Mouse (Mus musculus): ENCODE measurements around the gene Psme4.

Psme4 gene

DNA sequence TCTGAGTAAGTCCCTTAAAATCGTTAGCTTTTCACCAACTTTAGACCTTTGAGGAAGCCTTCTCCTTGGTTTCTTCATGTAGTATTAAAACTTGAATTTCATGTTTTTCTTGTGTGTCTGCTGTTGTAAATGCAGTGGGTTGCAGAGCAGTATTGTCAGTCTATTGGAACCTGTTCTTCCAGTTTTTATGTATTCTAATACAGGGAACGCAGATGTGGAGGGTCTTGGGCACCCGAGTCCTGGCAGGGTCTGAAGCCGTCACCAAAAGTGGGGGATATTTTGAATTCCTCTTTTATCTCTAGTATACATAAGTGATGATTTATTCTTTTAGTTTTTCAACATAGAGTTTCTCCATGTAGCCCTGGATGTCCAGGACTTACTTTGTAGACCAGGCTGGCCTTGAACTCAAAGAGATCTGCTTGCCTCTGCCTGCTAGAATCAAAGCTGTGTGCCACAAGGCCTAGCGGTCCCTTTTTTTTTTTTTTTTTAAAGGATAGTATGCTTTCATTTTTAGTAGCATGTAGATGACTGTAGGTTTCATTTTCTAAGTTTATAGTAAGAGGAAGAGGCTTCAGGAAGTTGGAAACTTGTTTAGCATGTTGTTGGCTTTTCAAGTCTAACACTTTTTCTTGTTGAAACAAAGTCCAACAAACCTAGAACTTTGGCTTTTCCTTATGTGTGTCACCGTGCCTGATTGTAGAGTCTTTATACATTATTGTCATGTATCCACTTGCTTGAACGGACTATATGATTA is 14.9 kb downstream of the Psme4 start:
- no peak for DNase-seq

DNA sequence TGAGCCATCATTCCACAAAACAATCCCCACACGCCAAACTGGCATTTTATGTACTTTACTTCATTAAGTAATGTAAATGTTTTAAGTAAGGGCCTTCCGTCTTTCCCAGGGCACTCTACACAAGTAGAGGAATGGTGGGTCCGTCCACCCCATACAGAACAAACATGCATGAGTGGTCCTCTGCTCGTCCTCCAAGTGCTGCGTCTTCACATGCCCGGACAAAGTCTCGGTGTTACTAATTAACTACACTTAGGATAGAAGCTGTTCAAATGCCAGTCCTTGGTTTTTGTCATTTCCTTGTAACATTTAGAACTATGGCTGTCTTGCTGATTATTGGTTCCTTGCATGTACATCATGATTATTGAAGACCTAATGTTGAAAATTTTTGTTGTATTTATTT is 21.2 kb downstream of the Psme4 start:
- no peak for DNase-seq

DNA sequence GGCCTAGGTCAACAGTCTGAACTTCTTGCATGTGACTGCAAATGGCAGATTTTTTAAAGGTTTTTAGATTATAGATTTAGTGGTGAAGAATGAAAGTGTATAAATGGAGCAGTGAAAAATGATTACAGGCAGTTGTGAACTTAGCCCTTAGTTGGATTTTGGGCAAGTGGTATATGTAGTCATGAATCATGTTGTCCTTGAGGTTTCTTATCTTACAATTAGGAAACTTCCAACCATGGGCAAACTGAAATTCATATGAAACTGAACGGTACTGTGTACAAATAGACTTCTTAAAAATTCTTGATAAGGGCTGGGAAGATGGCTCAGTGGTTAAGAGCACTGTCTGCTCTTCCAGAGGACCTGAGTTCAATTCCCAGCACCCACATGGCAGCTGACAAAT is 22.2 kb downstream of the Psme4 start:
- DNase-seq = no peak

DNA sequence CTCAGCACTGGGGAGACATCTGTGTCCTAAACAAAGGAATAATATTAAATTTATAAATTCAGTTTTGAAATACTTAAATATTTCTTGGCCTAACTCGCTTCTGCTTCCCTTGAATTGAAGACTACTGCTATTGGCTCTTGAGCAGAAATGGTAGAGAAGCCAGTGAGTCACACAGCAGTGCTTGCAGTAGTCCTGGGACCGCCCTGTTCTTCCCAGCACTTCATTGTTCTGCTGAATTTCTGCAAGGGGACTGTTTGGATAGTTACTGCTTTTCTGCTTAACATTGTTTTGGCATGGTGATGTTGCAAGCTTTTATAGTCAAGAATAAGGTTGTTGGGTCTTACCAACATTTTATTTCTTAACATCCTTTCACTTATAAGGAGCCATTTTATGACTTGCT is 25.7 kb downstream of the Psme4 start:
- DNase-seq = no peak

- DNase-seq = no peak
Observed at GRCm38 (mm10) chr11:30799496-30799895, 28.0 kb downstream of the Psme4 start.

DNA sequence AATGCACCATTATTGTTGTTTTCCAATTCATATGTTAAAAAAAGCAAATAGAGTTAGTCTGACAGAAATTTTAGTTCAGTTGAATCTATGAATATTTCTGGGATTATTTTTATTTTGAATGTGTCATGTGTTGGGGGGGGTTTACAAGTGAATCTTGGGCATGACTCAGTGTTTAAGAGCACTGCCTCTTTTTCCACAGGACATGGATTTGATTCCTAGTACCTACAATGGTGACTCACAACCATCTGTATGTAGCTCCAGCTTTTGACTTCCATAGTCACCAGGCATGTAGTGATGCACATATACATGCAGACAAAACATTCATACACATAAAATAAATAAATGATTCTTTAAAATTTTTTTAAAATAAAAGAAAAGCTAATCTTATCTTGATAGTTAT is 28.6 kb downstream of the Psme4 start:
- DNase-seq = no peak

DNA sequence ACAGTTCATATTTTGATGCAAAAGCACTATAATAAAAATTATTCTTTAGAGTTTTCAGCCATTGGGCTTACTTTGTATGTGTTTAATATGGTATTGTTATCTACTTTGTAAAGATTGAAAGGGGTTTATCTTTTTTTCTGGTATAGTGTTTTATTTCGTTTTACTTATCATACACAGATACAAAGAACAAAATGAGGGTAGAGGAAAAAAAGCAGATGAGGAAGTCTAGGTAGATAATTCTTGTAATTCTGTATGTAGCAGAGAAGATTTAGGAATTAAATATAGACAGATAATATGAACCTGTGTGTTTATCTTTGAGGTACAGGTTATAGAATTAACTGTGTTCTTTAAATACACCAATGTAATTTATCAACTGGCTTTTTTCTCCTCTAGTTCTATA is 30.9 kb downstream of the Psme4 start:
- no peak for DNase-seq

DNA sequence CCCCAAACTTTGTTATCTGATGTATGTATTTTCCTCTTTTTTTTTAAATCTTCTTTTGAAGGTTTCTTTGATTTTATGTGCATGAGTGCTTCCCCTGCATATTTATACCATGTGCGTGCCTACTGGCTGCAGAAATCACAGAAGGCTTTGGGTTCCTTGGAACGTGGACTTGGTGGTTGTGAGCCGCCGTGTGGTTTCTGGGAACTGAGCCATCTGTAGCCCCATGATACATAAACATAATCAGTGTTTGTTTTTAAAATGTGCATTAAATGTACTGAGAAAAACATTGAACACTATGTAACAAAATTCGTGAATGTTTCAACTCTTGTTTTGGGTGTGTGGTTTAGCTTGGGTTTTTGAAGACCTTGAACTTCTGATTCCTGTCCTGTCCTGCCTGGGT is 49.6 kb downstream of the Psme4 start:
- no peak for DNase-seq

GRCm38 (mm10) chr11:30838793-30839192 is 67.3 kb downstream of the Psme4 start:
- no peak for DNase-seq

DNA sequence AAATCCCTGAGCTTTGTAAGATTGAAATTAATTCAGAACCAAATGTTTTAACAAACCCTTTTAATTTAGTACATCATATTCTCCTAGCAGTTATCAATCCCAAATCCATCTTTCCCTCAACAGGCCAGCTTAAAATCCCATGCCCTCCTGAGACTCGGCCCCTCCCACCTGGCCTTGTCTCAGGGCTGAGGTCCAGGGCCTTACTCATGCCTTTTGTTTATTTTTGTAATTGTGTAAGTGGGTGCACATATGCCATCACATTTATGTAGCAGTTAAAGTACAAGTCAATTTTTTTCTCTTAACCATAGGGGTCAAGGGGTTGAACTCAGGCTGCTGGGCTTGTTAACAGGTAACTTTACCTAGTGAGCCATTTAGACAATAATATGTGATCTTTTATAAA is 72.8 kb downstream of the Psme4 start:
- no peak for DNase-seq

DNA sequence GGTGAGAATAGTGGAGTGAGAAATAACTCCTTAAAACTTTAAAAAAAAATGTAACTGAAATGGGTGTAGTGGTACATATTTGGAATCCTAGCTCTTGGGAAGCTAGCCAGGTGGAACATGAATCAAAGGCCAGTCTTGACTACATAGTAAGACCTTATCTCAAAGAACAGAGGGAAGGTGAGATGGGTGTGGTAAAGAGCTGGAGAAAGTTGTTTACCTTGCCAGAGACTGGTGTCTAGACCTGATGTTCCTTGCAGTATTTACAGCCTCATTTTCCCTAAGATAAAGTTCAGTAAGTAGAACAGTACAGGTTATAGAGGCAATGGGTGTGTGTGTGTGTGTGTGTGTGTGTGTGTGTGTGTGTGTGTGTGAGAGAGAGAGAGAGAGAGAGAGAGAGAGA is 100.9 kb downstream of the Psme4 start:
- no peak for DNase-seq

- peak; percentile 83 for DNase-seq
Observed at GRCm38 (mm10) chr11:30885171-30885871, 113.8 kb downstream of the Psme4 start, which contains the start of the genes Gpr75 and Asb3. Gene Gpr75 (plus strand): TSS chr11:30885358. Gene Asb3 (plus strand): TSS chr11:30885416.

DNA sequence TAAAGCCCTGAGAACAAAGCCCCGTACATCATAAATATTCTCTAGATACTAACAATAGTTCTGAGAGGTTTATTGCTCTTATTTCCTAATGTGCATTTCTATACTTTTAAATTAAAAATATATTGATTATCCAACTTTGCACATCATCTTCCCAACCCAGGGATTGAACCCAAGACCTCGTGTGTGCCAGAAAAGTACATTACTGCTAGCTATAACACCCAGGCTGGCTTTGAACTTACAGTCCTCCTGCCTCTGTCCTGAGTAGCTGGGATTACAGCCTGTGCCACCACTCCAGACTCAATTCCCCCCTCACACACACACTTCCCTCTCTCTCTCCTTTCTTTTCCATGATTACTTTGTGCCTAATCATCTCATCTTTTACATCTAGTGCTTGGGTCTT is 116.6 kb downstream of the Psme4 start:
- DNase-seq = no peak

- no peak for DNase-seq
Observed at GRCm38 (mm10) chr11:30896201-30896600, 124.7 kb downstream of the Psme4 start.

DNA sequence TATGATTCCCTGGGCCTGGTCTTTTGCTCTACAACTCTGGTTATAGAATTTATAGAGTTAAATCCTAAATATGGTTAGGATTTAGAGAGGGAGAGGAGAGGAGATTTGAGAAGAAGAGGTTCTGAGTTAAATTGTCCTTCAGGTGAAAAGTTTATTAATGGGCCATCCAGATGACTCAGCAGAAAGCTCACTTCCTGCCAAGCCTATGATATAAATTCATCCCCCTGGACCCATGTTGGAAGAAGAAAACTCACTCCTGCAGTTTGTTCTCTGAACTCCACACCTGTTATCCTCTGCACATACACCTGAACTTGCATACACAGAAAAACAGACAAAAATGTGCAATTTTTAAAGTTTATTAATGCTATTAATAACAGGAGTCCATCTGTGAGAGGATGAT is 127.8 kb downstream of the Psme4 start:
- no peak for DNase-seq

DNA sequence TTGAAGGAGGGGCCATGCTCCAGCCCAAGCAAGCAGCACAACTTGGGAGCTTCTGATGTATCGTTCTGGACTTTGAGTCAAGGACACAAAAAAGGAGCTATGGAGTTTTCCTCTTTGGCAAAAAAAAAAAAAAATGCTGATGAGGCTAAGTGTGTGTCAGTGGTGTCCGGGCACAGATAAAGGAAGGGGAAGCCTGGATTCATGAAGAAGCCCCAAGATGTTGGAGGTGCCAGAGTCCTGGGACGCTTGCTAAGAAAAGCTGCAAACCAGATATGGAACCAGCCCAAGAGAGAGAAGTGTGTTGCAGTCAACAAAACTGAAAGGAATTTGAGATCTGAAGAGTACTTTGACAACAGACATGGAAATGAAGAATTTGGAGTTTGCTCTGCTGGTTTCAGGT is 140.8 kb downstream of the Psme4 start:
- DNase-seq = no peak

DNA sequence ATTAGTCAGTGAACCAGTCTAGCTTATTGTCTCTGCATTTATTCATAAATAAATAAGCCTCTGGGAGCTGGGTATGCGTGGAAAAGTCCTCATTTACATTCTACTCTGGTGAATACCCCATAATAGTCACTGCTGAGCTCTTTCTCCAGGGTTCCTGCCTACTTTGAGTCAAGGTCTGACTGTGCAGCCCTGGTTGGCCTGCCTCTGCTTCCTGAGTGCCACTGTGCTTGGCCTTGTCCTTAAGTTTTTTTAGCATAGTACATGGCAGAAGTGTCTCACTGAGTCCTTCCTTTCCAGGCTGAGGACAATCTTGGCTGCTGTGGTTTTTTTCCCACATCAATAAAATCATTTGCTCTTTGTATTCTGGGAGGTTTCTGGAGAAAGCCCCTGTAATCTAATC is 149.1 kb downstream of the Psme4 start:
- no peak for DNase-seq

DNA sequence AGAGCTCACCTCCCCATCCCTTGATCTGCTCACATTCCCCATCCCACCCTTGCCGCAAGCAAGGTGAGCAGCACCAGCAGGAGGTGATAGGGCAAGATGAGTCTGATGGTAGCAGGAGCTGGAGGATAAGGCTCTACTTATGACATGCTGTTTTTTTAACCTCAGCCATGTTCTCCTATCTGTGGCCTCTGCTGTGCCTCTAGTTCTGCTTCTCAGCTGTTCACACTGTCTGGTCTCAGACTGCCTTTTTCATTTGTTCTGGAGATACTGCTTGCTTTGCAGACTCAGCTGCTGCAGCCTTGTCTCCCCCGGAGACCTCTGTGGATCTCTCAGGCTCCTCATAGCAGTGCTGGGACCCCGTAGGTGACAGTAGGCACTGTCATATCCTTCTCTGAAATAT is 151.8 kb downstream of the Psme4 start:
- no peak for DNase-seq

DNA sequence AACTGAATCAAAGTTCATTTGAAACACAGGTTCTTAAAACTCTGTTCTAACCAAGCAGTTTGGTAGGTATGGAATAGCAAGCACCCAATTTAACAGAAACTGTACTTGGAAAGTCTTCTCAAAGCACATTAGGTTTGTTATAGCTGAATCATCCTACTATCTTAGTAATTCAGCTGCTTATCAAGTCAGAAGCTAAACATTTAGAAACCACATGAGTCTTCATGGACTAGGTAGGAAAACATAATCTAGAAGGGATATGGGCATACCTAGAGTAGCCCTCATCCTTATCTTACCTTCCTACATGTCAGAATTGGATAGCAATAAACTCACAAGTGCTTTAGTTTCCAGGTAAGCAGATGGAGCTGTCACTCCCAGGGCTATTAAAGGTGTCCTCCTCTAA is 156.6 kb downstream of the Psme4 start:
- no peak for DNase-seq

DNA sequence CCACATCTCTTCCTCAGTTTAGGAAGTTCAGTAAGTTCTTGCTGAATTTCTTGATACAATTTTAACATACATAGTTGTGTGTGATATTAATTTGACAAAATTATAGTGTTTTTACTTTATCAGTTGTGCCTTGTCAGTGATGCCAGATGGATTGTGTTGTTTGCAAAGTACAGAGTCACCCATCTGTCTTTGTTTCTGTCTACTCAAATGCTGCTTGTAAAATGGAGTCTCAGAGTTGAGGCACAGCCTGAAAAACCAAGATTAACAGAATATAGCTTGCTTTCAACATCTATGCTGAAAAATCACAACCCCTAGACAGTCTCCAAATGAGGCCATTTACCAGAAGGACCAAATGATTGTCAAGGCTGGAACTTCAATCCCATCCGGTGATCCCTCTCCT is 157.0 kb downstream of the Psme4 start:
- no peak for DNase-seq
